Mouse (Mus musculus) olfactory bulb, adult 2 months (tissue): ENCODE data around the gene Celf5.

Source experiments
- CTCF ChIP-seq: fragments of 200-500 bp; IDR thresholded peaks from 2 replicates; pipeline ENCODE4 v1.5.1; 2012; ENCODE audit warnings: low read depth, mild to moderate bottlenecking, low read length, moderate library complexity; ENCODE audit not compliant: insufficient read depth
- POLR2A ChIP-seq: fragments of 200-500 bp; IDR thresholded peaks from 2 replicates; pipeline ENCODE4 v1.6.1; 2012; ENCODE audit warnings: mild to moderate bottlenecking, low read depth, low read length, moderate library complexity; ENCODE audit not compliant: insufficient read depth

GRCm38 (mm10) chr10:81494260-81495041 lies 11.9 kb upstream of the Celf5 start:
- TF ChIP-seq CTCF (no peak), POLR2A (no peak)
